Mouse (Mus musculus) MEL (cell line): Measurements from ENCODE around the gene Scamp1.

Experiments
- CHD1 ChIP-seq: IDR thresholded peaks from 2 replicates; pipeline ENCODE4 v1.6.1; 2012; ENCODE audit warnings: low read depth, mild to moderate bottlenecking, inconsistent platforms, low read length, improper control_type of control experiment
- CHD2 ChIP-seq: IDR thresholded peaks from 2 replicates; pipeline ENCODE4 v1.6.1; 2011; ENCODE audit warnings: low read length, improper control_type of control experiment
- CTCF ChIP-seq, 3 experiments: IDR thresholded peaks in 2 of 3; conservative IDR thresholded peaks in 1 of 3; 2 replicates each; pipeline ENCODE4 v1.5.1; 2011 to 2012; ENCODE audit warnings: low read length in 3 of 3, low read depth in 2 of 3, mild to moderate bottlenecking in 2 of 3, improper control_type of control experiment in 1 of 3, inconsistent platforms in 1 of 3, mixed read lengths in 1 of 3, moderate library complexity in 1 of 3; ENCODE audit not compliant: control insufficient read depth in 1 of 3, insufficient read depth in 1 of 3, poor library complexity in 1 of 3, severe bottlenecking in 1 of 3
- E2F4 ChIP-seq: IDR thresholded peaks from 2 replicates; pipeline ENCODE4 v1.6.1; 2011; ENCODE audit warnings: low read depth, low read length, improper control_type of control experiment, borderline replicate concordance
- EP300 ChIP-seq, 2 experiments: IDR thresholded peaks; 2 replicates each; pipeline ENCODE4 v1.6.1; 2011; ENCODE audit warnings: improper control_type of control experiment in 2 of 2, low read length in 2 of 2, low read depth in 1 of 2, mild to moderate bottlenecking in 1 of 2
- GATA1 ChIP-seq: IDR thresholded peaks from 2 replicates; pipeline ENCODE4 v1.6.1; 2011; ENCODE audit warnings: low read depth, low read length, improper control_type of control experiment
- HCFC1 ChIP-seq: IDR thresholded peaks from 2 replicates; pipeline ENCODE4 v1.6.1; 2012; ENCODE audit warnings: low read depth, mild to moderate bottlenecking, inconsistent platforms, low read length, improper control_type of control experiment, moderate library complexity
- MAX ChIP-seq: IDR thresholded peaks from 2 replicates; pipeline ENCODE4 v1.6.1; 2011; ENCODE audit warnings: low read length, improper control_type of control experiment
- NELFE ChIP-seq: IDR thresholded peaks from 2 replicates; pipeline ENCODE4 v1.6.1; 2011; ENCODE audit warnings: low read depth, low read length, improper control_type of control experiment
- POLR2A ChIP-seq, 2 experiments: IDR thresholded peaks; 2 replicates each; pipeline ENCODE4 v1.6.1; 2011 to 2012; ENCODE audit warnings: low read length in 2 of 2, mild to moderate bottlenecking in 2 of 2, control low read depth in 1 of 2, improper control_type of control experiment in 1 of 2, low read depth in 1 of 2, moderate library complexity in 1 of 2; ENCODE audit not compliant: control insufficient read depth in 1 of 2, insufficient read depth in 1 of 2, poor library complexity in 1 of 2
- RCOR1 ChIP-seq: IDR thresholded peaks from 2 replicates; pipeline ENCODE4 v1.6.1; 2012; ENCODE audit warnings: low read depth, mild to moderate bottlenecking, inconsistent platforms, low read length, improper control_type of control experiment
- SIN3A ChIP-seq: IDR thresholded peaks from 2 replicates; pipeline ENCODE4 v1.6.1; 2012; ENCODE audit warnings: low read length, improper control_type of control experiment, inconsistent platforms
- UBTF ChIP-seq: IDR thresholded peaks from 2 replicates; pipeline ENCODE4 v1.6.1; 2012; ENCODE audit warnings: low read depth, mild to moderate bottlenecking, inconsistent platforms, low read length, improper control_type of control experiment, moderate library complexity, borderline replicate concordance; ENCODE audit not compliant: insufficient read depth
- ZNF384 ChIP-seq: IDR thresholded peaks from 2 replicates; pipeline ENCODE4 v1.6.1; 2012; ENCODE audit warnings: low read depth, mild to moderate bottlenecking, inconsistent platforms, low read length, improper control_type of control experiment

- TF ChIP-seq EP300 (IDR thresholded peaks at IDR 0.05; ENCODE audit: low read depth in 1 of 2, low read length in 2 of 2), result no peak
- no peak for TF ChIP-seq NELFE
- TF ChIP-seq SIN3A, result no peak
- no peak for TF ChIP-seq HCFC1
- TF ChIP-seq ZNF384, result no peak
- TF ChIP-seq CTCF (IDR thresholded peaks at IDR 0.05 in 2 of 3, conservative IDR thresholded peaks at IDR 0.05 in 1 of 3; ENCODE audit: control insufficient read depth in 1 of 3, insufficient read depth in 1 of 3, low read depth in 2 of 3, low read length in 3 of 3, poor library complexity in 1 of 3, severe bottlenecking in 1 of 3), result no peak
- TF ChIP-seq CHD2, result no peak
- TF ChIP-seq MAX, result no peak
- TF ChIP-seq CHD1, result no peak
- no peak for TF ChIP-seq UBTF
- TF ChIP-seq RCOR1, result no peak
- TF ChIP-seq GATA1, result no peak
- TF ChIP-seq POLR2A (IDR thresholded peaks at IDR 0.05; ENCODE audit: control insufficient read depth in 1 of 2, insufficient read depth in 1 of 2, low read depth in 1 of 2, low read length in 2 of 2, poor library complexity in 1 of 2), result no peak
- no peak for TF ChIP-seq E2F4
Observed at GRCm38 (mm10) chr13:94296371-94296770, 10.7 kb upstream of the Scamp1 start.
